ENCODE assay signal across 14 mouse cellular contexts in the genomic region with DNA sequence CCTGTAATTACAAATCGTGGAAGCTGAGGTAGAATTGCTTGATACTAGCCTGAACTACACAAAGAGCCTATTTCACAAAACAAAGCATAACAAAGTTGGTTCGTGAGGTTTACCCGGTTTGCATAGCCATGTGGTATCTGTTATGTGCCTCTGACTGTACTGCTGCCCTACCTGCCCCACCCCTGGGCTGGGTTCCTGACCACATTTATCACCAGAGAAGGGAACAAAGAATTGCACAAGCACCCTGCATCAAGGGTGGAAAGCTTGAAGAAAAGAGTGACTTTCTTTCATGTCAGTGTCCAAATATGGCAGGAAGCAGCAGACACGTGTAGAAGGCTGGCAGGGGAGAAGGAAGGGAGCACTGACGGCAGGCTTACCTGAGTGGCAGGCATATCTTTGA. TPM values are rescaled to one million over a fixed set of nuclear protein-coding genes. Genes with fewer than 3 reads are reported as not detected.
DNase-seq lines count a peak whose midpoint lies in the region; ATAC-seq lines count a peak whose summit lies in the region.
"Had no signal": no experiment of that assay in that cellular context is flagged by ENCODE, and none has a peak within 500 bp of the region (broad histone marks: within the 10 kb centered on the region; RNA-seq: fewer than 3 reads in every experiment).

No protein-coding gene starts in this region.

- H3K36me3 ChIP-seq in hindbrain, embryonic 13.5 days, result peaks cover 78% of the 10 kb centered on the region

- H3K4me1 ChIP-seq in hindbrain, embryonic 13.5 days (replicated peaks), result no peaks in the 10 kb centered on the region

- H3K4me2 ChIP-seq in hindbrain, embryonic 13.5 days, result no peak overlapping the region
- H3K4me2 ChIP-seq: heart, embryonic 11.5 days; liver, embryonic 15.5 days had no signal

- peak; percentile 94 for ATAC-seq in activated CD4-positive, CD25-positive, alpha-beta regulatory T cell, adult 4 months
- ATAC-seq in megakaryocyte-erythroid progenitor cell, adult 5-6 weeks (replicated peaks; ENCODE audit: low FRiP score, low TSS enrichment, poor library complexity, severe bottlenecking), result peak; percentile 56
- no peak for ATAC-seq in hindbrain, embryonic 13.5 days (ENCODE audit: low FRiP score)
- ATAC-seq: midbrain, embryonic 16.5 days had no signal

- H3K27me3 ChIP-seq in hindbrain, embryonic 13.5 days, result no peaks in the 10 kb centered on the region
- H3K27me3 ChIP-seq: liver, embryonic 15.5 days had no signal

- no peak overlapping the region for H3K9ac ChIP-seq in hindbrain, embryonic 13.5 days
- H3K9ac ChIP-seq: liver, embryonic 15.5 days had no signal

- H3K9me3 ChIP-seq in hindbrain, embryonic 13.5 days, result no peaks in the 10 kb centered on the region
- H3K9me3 ChIP-seq: liver, embryonic 15.5 days had no signal

- no peak overlapping the region for H3K27ac ChIP-seq in hindbrain, embryonic 13.5 days
- H3K27ac ChIP-seq: liver, embryonic 15.5 days had no signal

- WGBS in hindbrain, embryonic 13.5 days, result 90% methylated on average over 5 of the region's 5 CpGs

- no peak overlapping the region for H3K4me3 ChIP-seq in hindbrain, embryonic 13.5 days
- H3K4me3 ChIP-seq: liver, embryonic 15.5 days had no signal

- DNase-seq in lung, postnatal 25 days (ENCODE audit: low spot score), result peak; percentile 57
- no peak for DNase-seq in lung, postnatal 14 days
- peak; percentile 52 to 56 for DNase-seq in thymus, postnatal 10 days (ENCODE audit: low spot score in 2 of 2)
- DNase-seq in yolk sac, embryonic 10.5 days (ENCODE audit: low spot score), result no peak
- no peak for DNase-seq in frontal cortex, postnatal 14 days (ENCODE audit: low spot score in 2 of 2)
- DNase-seq: cerebellum, postnatal 36 days had no signal

RNA-seq across cellular contexts. Expression of gene Limd2, which starts 6.8 kb away (rescaled TPM):
- 100 to 1,000 TPM; 633 to 743 TPM for polyA plus RNA-seq in activated CD4-positive, CD25-positive, alpha-beta regulatory T cell, adult 4 months (2017; shearing (Covaris generic))
- total RNA-seq in megakaryocyte-erythroid progenitor cell, adult 5-6 weeks (2014; fragmentation: Nextera tagmentation), result 12.0 and 18.5 TPM in 2 replicates
- 4.4 and 5.9 TPM in 2 replicates for total RNA-seq in megakaryocyte-erythroid progenitor cell, adult 5-6 weeks (2017)
- polyA plus RNA-seq in hindbrain, embryonic 13.5 days (2015; fragmentation: Nextera tagmentation; extraction: Ambion mirVana), result 197 and 211 TPM in 2 replicates

RNA-seq across cellular contexts. Expression of gene Gm10840, which starts 6.8 kb away (rescaled TPM):
- not detected for polyA plus RNA-seq in activated CD4-positive, CD25-positive, alpha-beta regulatory T cell, adult 4 months (2017; shearing (Covaris generic))
- not detected in 2 replicates for total RNA-seq in megakaryocyte-erythroid progenitor cell, adult 5-6 weeks (2014; fragmentation: Nextera tagmentation)
- not detected in 2 replicates for total RNA-seq in megakaryocyte-erythroid progenitor cell, adult 5-6 weeks (2017)
- not detected in 2 replicates for polyA plus RNA-seq in hindbrain, embryonic 13.5 days (2015; fragmentation: Nextera tagmentation; extraction: Ambion mirVana)
- total RNA-seq: left cerebral cortex, postnatal 14 days had no signal
- polyA plus RNA-seq: frontal cortex, adult 2 months; heart, embryonic 11.5 days; liver, embryonic 15.5 days; midbrain, embryonic 16.5 days had no signal

RNA-seq across cellular contexts. Expression of gene Strada, which starts 34.5 kb away (rescaled TPM):
- polyA plus RNA-seq in activated CD4-positive, CD25-positive, alpha-beta regulatory T cell, adult 4 months (2017; shearing (Covaris generic)), result 10 to 100 TPM; 30.1 to 33.5 TPM
- total RNA-seq in megakaryocyte-erythroid progenitor cell, adult 5-6 weeks (2014; fragmentation: Nextera tagmentation), result 20.3 and 29.6 TPM in 2 replicates
- total RNA-seq in megakaryocyte-erythroid progenitor cell, adult 5-6 weeks (2017), result 9.8 and 15.5 TPM in 2 replicates
- 31.2 and 34.2 TPM in 2 replicates for polyA plus RNA-seq in hindbrain, embryonic 13.5 days (2015; fragmentation: Nextera tagmentation; extraction: Ambion mirVana)

RNA-seq across cellular contexts. Expression of gene Ccdc47, which starts 48.7 kb away (rescaled TPM):
- 10 to 100 TPM; 65.0 to 74.5 TPM for polyA plus RNA-seq in activated CD4-positive, CD25-positive, alpha-beta regulatory T cell, adult 4 months (2017; shearing (Covaris generic))
- 33.8 and 41.7 TPM in 2 replicates for total RNA-seq in megakaryocyte-erythroid progenitor cell, adult 5-6 weeks (2014; fragmentation: Nextera tagmentation)
- total RNA-seq in megakaryocyte-erythroid progenitor cell, adult 5-6 weeks (2017), result 218 and 232 TPM in 2 replicates
- 97.0 and 106 TPM in 2 replicates for polyA plus RNA-seq in hindbrain, embryonic 13.5 days (2015; fragmentation: Nextera tagmentation; extraction: Ambion mirVana)

RNA-seq across cellular contexts. Expression of gene Ddx42, which starts 49.3 kb away (rescaled TPM):
- 10 to 100 TPM; 59.1 to 71.5 TPM for polyA plus RNA-seq in activated CD4-positive, CD25-positive, alpha-beta regulatory T cell, adult 4 months (2017; shearing (Covaris generic))
- total RNA-seq in megakaryocyte-erythroid progenitor cell, adult 5-6 weeks (2014; fragmentation: Nextera tagmentation), result 65.1 and 66.6 TPM in 2 replicates
- total RNA-seq in megakaryocyte-erythroid progenitor cell, adult 5-6 weeks (2017), result 82.7 and 126 TPM in 2 replicates
- 92.0 and 96.2 TPM in 2 replicates for polyA plus RNA-seq in hindbrain, embryonic 13.5 days (2015; fragmentation: Nextera tagmentation; extraction: Ambion mirVana)

Comparison
In these comparisons a context has a peak if more than half of its experiments do, and no peak if none do; other contexts are left out.
1. DNase-seq: peak in lung, postnatal 25 days (single experiment) and thymus, postnatal 10 days (2 of 2); none in lung, postnatal 14 days (single experiment), yolk sac, embryonic 10.5 days (single experiment) and frontal cortex, postnatal 14 days (0 of 2).